Mouse (Mus musculus) heart, postnatal 0 days (tissue): Measurements from ENCODE around the gene Adgrd1.

ENCODE experiments used
- CTCF ChIP-seq: IDR thresholded peaks from 2 replicates; pipeline ENCODE4 v1.5.1; 2016; ENCODE audit warnings: antibody characterized with exemption, control low read depth, low read depth
- EP300 ChIP-seq: IDR thresholded peaks from 2 replicates; pipeline ENCODE4 v1.6.1; 2016; ENCODE audit warnings: antibody characterized with exemption, low read depth

- TF ChIP-seq CTCF (no peak), EP300 (no peak)
Observed at GRCm38 (mm10) chr5:129164091-129164490, 67.5 kb downstream of the Adgrd1 start.
